Mouse (Mus musculus) myocyte (in vitro differentiated cells): Measurements from ENCODE around the gene Ttyh2. TPM values are rescaled to one million over a fixed set of nuclear protein-coding genes. Genes with fewer than 3 reads are reported as not detected.

ENCODE experiments used
- H3K27me3 ChIP-seq: one replicate; pipeline ENCODE4 v1.6.1; 2011; ENCODE audit not compliant: control insufficient read depth, insufficient read depth, insufficient read length
- H3K36me3 ChIP-seq: one replicate; pipeline ENCODE4 v1.6.1; 2011; ENCODE audit not compliant: control insufficient read depth, insufficient read depth
- H3K4me2 ChIP-seq: one replicate; pipeline ENCODE4 v1.6.1; 2011; ENCODE audit warnings: low read depth, control low read depth
- H3K4me3 ChIP-seq: one replicate; pipeline ENCODE4 v1.5.1; 2011; ENCODE audit warnings: mild to moderate bottlenecking, control low read depth, moderate library complexity
- H3K79me2 ChIP-seq: one replicate; pipeline ENCODE4 v1.6.1; 2011; ENCODE audit not compliant: control insufficient read depth, insufficient read depth
- H3ac ChIP-seq: one replicate; pipeline ENCODE4 v1.6.1; 2011; ENCODE audit not compliant: control insufficient read depth, insufficient read length
- CEBPB ChIP-seq: IDR thresholded peaks from 2 replicates; pipeline ENCODE4 v1.6.1; 2011; ENCODE audit warnings: mild to moderate bottlenecking, moderate library complexity; ENCODE audit not compliant: poor library complexity, insufficient read depth, severe bottlenecking
- E2F4 ChIP-seq: IDR thresholded peaks from one replicate; pipeline ENCODE4 v1.6.1; 2011; ENCODE audit warnings: mild to moderate bottlenecking, control low read depth, moderate library complexity; ENCODE audit not compliant: insufficient read depth
- MAX ChIP-seq: IDR thresholded peaks from one replicate; pipeline ENCODE4 v1.6.1; 2011; ENCODE audit warnings: low read depth, mild to moderate bottlenecking, control low read depth
- MYOD1 ChIP-seq, 3 experiments: IDR thresholded peaks; one replicate each; pipeline ENCODE4 v1.6.1; 2011; ENCODE audit warnings: control low read depth in 2 of 3, low read depth in 2 of 3, mild to moderate bottlenecking in 2 of 3, moderate library complexity in 1 of 3; ENCODE audit not compliant: insufficient read length in 2 of 3, control insufficient read depth in 1 of 3
- MYOG ChIP-seq, 3 experiments: IDR thresholded peaks; one replicate each; pipeline ENCODE4 v1.6.1; 2011; ENCODE audit warnings: control low read depth in 2 of 3, low read depth in 2 of 3, mild to moderate bottlenecking in 2 of 3; ENCODE audit not compliant: insufficient read length in 2 of 3, control insufficient read depth in 1 of 3, insufficient read depth in 1 of 3
- POLR2A ChIP-seq: IDR thresholded peaks from one replicate; pipeline ENCODE4 v1.6.1; 2011; ENCODE audit warnings: low read depth, mild to moderate bottlenecking, control low read depth, moderate library complexity; ENCODE audit not compliant: insufficient read length
- POLR2AphosphoS2 ChIP-seq: IDR thresholded peaks from one replicate; pipeline ENCODE4 v1.6.1; 2011; ENCODE audit warnings: low read depth, control low read depth; ENCODE audit not compliant: insufficient read length
- REST ChIP-seq: IDR thresholded peaks from one replicate; pipeline ENCODE4 v1.6.1; 2011; ENCODE audit warnings: mild to moderate bottlenecking, control low read depth, moderate library complexity; ENCODE audit not compliant: insufficient read depth, insufficient read length
- SRF ChIP-seq: IDR thresholded peaks from one replicate; pipeline ENCODE4 v1.6.1; 2011; ENCODE audit warnings: low read depth; ENCODE audit not compliant: control insufficient read depth, insufficient read length
- TCF12 ChIP-seq: IDR thresholded peaks from one replicate; pipeline ENCODE4 v1.6.1; 2011; ENCODE audit warnings: mild to moderate bottlenecking, control low read depth; ENCODE audit not compliant: poor library complexity, insufficient read depth, severe bottlenecking
- TCF3 ChIP-seq: IDR thresholded peaks from one replicate; pipeline ENCODE4 v1.6.1; 2011; ENCODE audit warnings: low read depth, control low read depth; ENCODE audit not compliant: insufficient read length
- USF1 ChIP-seq: IDR thresholded peaks from one replicate; pipeline ENCODE4 v1.6.1; 2011; ENCODE audit warnings: low read depth, mild to moderate bottlenecking, control low read depth, moderate library complexity
- polyA plus RNA-seq: library from polyadenylated mRNA; unstranded; fragments of >200 nt; fragmentation: generic; extraction: Trizol; gene quantifications from one replicate; pipeline ENCODE4 v1.2.1, GENCODE M21; 2012; ENCODE audit warnings: missing spikeins

Gene Ttyh2
- polyA plus RNA-seq, 1 experiment: 40.6 TPM

DNA sequence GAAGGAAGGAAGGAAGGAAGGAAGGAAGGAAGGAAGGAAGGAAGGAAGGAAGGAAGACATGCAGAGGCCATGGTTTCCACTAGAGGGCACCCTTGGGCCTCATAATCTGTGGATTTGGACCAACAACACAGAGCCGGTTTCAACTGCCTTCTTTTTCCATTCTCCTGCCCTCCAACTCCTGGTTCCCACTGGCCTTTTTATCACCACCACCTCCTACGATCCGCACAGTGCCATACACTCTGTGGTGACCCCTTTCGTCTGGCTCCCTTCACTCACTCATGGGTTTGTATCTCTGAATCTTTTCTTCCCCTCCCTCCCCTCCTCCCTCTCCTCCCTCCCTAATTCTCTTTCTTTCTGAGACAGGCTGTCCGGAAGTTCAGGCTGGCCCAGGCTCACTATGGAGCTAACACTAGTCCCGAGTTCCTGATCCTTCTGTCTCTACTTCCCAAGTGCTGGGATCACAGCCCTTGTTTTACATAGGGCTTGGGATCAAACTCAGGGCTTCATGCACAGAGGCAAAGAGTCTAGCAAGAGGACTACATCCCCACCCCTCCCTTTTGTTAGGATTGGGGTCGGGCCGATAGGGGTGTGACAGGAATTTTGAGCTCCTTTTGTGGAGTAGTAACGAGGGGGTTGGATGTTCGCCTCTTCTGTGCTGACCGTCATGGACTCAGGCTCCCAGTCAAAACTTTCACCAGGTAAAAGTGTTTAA lies 61.8 kb downstream of the Ttyh2 start:
- TF ChIP-seq SRF (no peak), REST (no peak), CEBPB (no peak), POLR2A (no peak), E2F4 (no peak), MAX (no peak), TCF3 (no peak)
- no peaks in the 10 kb centered on the region for H3K79me2 ChIP-seq
- H3K27me3 ChIP-seq: no peaks in the 10 kb centered on the region
- H3K4me2 ChIP-seq: peak overlapping the region; percentile 63
- H3K36me3 ChIP-seq: no peaks in the 10 kb centered on the region
- H3ac ChIP-seq: no peak overlapping the region
- H3K4me3 ChIP-seq: no peak overlapping the region

DNA sequence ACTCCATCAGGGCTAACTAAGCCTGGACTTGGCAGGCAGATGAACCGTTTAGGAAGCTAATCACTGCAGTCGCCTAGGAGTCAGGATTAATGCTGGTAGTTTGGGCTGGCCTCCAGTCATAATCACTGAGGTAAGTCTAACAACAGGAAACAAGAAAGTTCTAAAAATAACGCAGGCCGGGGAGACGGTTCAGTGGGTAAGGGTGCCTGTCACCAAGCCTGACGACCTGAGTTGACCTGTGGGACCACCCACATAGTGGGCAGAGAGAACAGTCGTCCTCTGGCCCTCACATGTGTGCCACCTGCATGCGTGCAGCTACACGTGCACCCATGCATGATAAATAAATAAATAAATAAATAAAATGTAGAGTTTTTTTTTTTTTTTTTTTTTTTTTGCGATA lies 65.4 kb downstream of the Ttyh2 start:
- no peak overlapping the region for H3ac ChIP-seq
- TF ChIP-seq REST: no peak
- no peak for TF ChIP-seq TCF3
- TF ChIP-seq CEBPB: no peak
- no peak for TF ChIP-seq MYOD1 (IDR thresholded peaks at IDR 0.05; ENCODE audit: control insufficient read depth in 1 of 3, insufficient read length in 2 of 3, low read depth in 2 of 3)

DNA sequence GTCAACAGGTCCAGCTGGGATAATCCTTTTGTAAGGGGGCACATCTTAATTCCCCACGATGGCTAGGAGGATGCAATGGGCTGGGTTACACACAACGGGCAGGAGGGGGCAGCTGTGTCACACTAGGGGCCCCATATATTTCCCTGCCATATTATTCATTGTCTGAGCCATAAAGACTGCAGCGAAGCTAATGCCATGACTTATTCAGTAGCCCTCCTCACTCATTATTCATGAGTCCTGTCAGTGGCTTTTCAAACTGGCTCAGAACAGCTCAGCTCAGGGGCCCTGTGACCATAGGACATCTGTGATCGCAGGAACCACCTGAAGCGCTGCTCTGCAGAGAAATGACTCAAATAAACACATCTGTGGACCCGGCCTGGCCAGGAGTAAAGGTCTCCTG lies 66.2 kb downstream of the Ttyh2 start:
- Histone ChIP-seq H3K36me3 (no peaks in the 10 kb centered on the region), H3ac (no peak overlapping the region), H3K79me2 (no peaks in the 10 kb centered on the region), H3K4me2 (no peak overlapping the region), H3K27me3 (no peaks in the 10 kb centered on the region), H3K4me3 (no peak overlapping the region)
- TF ChIP-seq USF1 (no peak), MYOD1 (IDR thresholded peaks at IDR 0.05; ENCODE audit: control insufficient read depth in 1 of 3, insufficient read length in 2 of 3, low read depth in 2 of 3) (no peak), CEBPB (no peak), MAX (no peak), POLR2AphosphoS2 (no peak), MYOG (IDR thresholded peaks at IDR 0.05; ENCODE audit: control insufficient read depth in 1 of 3, insufficient read depth in 1 of 3, insufficient read length in 2 of 3, low read depth in 2 of 3) (no peak), SRF (no peak), POLR2A (no peak), TCF3 (no peak), TCF12 (no peak), REST (no peak), E2F4 (no peak)

More for the DNA sequence above, 65.4 kb downstream of the Ttyh2 start:
- Histone ChIP-seq H3K79me2 (no peaks in the 10 kb centered on the region), H3K4me3 (no peak overlapping the region), H3K27me3 (no peaks in the 10 kb centered on the region), H3K4me2 (no peak overlapping the region), H3K36me3 (no peaks in the 10 kb centered on the region)

DNA sequence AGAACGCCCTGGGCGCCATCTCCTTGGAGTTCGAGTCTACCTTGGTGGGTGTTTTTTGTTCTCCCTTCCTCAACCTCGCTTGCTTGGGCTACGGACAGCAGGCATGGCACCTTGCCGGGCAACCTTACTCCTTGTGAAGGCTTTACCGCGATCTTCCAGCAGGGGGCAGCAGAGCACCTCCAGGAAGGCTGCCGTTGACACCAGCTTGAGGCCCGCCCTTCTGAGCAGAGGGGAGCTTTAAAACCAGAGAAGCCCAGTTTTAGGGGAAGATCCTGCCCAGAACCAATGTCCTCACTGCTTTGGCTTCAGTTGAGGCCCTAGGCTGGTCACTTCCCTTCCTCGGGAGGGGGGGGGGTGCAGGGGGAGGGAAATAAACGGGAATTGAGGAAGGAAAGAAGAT lies 69.9 kb downstream of the Ttyh2 start:
- Histone ChIP-seq H3K4me2 (peak overlapping the region; percentile 26), H3K4me3 (no peak overlapping the region), H3K79me2 (no peaks in the 10 kb centered on the region), H3ac (no peak overlapping the region), H3K36me3 (no peaks in the 10 kb centered on the region), H3K27me3 (no peaks in the 10 kb centered on the region)
- TF ChIP-seq TCF3 (no peak), MAX (no peak), MYOG (IDR thresholded peaks at IDR 0.05; ENCODE audit: control insufficient read depth in 1 of 3, insufficient read depth in 1 of 3, insufficient read length in 2 of 3, low read depth in 2 of 3) (no peak), E2F4 (no peak), TCF12 (no peak), SRF (no peak), REST (no peak), MYOD1 (IDR thresholded peaks at IDR 0.05; ENCODE audit: control insufficient read depth in 1 of 3, insufficient read length in 2 of 3, low read depth in 2 of 3) (no peak), CEBPB (no peak), POLR2AphosphoS2 (no peak), USF1 (no peak), POLR2A (no peak)

DNA sequence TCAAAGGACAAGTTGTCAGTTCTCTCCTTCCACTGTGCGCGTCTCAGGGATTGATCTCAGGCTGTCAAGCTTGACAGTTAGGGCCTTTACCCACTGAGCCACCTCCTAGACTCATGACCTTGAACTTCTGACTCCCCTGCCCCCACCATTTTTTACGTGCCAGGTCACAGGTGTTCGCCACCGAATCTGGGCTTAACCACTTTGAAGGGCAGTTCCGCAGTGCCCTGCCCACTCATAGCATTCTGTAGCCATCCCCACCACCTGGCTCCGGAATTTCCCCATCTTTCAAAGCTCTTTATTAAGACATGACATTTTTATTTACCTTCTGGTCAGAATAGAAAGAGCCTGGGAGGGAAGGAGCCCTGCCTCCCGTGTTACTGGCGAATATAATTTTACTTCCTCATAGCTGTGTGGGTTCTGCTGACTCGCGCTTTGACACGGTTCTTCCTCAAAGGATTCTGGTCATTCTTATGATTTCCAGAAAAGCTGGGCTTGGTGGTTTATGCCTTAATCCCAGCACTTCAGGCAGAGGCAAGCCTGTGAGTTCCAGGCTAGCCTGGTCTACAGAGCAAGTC lies 72.4 kb downstream of the Ttyh2 start:
- H3K36me3 ChIP-seq: no peaks in the 10 kb centered on the region
- no peaks in the 10 kb centered on the region for H3K27me3 ChIP-seq
- H3K4me2 ChIP-seq: no peak overlapping the region
- TF ChIP-seq TCF3 (no peak), TCF12 (no peak), MYOD1 (IDR thresholded peaks at IDR 0.05; ENCODE audit: control insufficient read depth in 1 of 3, insufficient read length in 2 of 3, low read depth in 2 of 3) (peak in 1 of 3 experiments; percentile 54), MYOG (IDR thresholded peaks at IDR 0.05; ENCODE audit: control insufficient read depth in 1 of 3, insufficient read depth in 1 of 3, insufficient read length in 2 of 3, low read depth in 2 of 3) (peak in 1 of 3 experiments; percentile 53), USF1 (no peak)
- no peak overlapping the region for H3K4me3 ChIP-seq
- H3K79me2 ChIP-seq: no peaks in the 10 kb centered on the region
- no peak overlapping the region for H3ac ChIP-seq
